ENCODE assay signal across 7 mouse cellular contexts in the genomic region with DNA sequence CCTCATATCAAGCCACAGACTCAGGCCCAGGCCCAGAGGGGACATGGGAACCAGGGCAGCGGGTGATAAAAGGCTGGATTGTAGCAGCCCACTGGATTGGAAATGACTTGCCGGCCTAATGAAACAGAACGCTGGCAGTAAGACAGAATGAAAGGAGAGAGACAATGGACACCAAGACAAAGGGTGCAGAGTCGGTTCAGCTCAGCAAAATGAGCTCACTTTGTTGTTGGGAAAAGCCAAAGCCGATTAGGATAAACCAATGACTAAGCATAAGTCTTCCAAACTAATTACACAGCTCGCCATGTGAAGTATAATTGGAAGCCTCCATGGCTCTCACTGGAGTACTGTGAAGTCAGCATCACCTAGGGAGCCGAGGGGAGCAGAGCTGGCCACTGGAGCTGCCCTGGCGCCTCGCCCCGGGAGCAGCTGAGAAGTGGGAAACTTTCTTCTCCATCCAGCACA.
DNase-seq lines count a peak whose midpoint lies in the region.

No protein-coding gene starts in this region.

- DNase-seq in right cerebral cortex, adult 18-20 months: peak; percentile 32
- no peak for DNase-seq in right cerebral cortex, adult 2 months (ENCODE audit: low spot score in 2 of 2)
- peak; percentile 39 to 63 for DNase-seq in frontal cortex, postnatal 10 days (ENCODE audit: low spot score in 2 of 2)
- DNase-seq in layer of hippocampus, adult 8-10 months (ENCODE audit: low spot score in 2 of 2): peak; percentile 55 to 67
- peak; percentile 65 for DNase-seq in retina, adult 2 months (ENCODE audit: low read depth, low spot score)
- DNase-seq in adrenal gland, postnatal 25 days: no peak
- DNase-seq in lung, adult 18-20 months: no peak

Comparison
In these comparisons a context has a peak if more than half of its experiments do, and no peak if none do; other contexts are left out.
1. DNase-seq: peak in right cerebral cortex, adult 18-20 months (single experiment), frontal cortex, postnatal 10 days (2 of 2), layer of hippocampus, adult 8-10 months (2 of 2) and retina, adult 2 months (single experiment); none in right cerebral cortex, adult 2 months (0 of 2), adrenal gland, postnatal 25 days (single experiment) and lung, adult 18-20 months (0 of 2).